11 mouse cellular contexts compared by ENCODE assay signal in genomic region chr5:146316316-146316715, GRCm38 (mm10).
DNase-seq lines count a peak whose midpoint lies in the region; ATAC-seq and TF ChIP-seq lines count a peak whose summit lies in the region.
"Had no signal": no experiment of that assay in that cellular context is flagged by ENCODE, and none has a peak within 500 bp of the region (broad histone marks: within the 10 kb centered on the region; RNA-seq: fewer than 3 reads in every experiment).

No protein-coding gene starts in this region.

- TF ChIP-seq CTCF in MEL (IDR thresholded peaks at IDR 0.05 in 2 of 3, conservative IDR thresholded peaks at IDR 0.05 in 1 of 3; ENCODE audit: control insufficient read depth in 1 of 3, insufficient read depth in 1 of 3, low read depth in 2 of 3, low read length in 3 of 3, poor library complexity in 1 of 3, severe bottlenecking in 1 of 3) = no peak

- no peak overlapping the region for H3K9ac ChIP-seq in heart, embryonic 13.5 days
- no peak overlapping the region for H3K9ac ChIP-seq in MEL (ENCODE audit: control insufficient read depth, low read depth, low read length, poor library complexity, severe bottlenecking)
- peak overlapping the region; percentile 68 for H3K9ac ChIP-seq in liver, embryonic 13.5 days

- no peaks in the 10 kb centered on the region for H3K9me3 ChIP-seq in heart, embryonic 13.5 days
- H3K9me3 ChIP-seq in MEL (replicated peaks; ENCODE audit: insufficient read depth, low read length) = no peaks in the 10 kb centered on the region
- no peaks in the 10 kb centered on the region for H3K9me3 ChIP-seq in embryonic facial prominence, embryonic 10.5 days
- H3K9me3 ChIP-seq in liver, embryonic 13.5 days (replicated peaks) = no peaks in the 10 kb centered on the region

- 0 out of 2 replicates have a peak overlapping the region, but pooled peaks have one; percentile 21 for H3K27ac ChIP-seq in heart, embryonic 13.5 days (replicated peaks)
- H3K27ac ChIP-seq in MEL (ENCODE audit: control insufficient read depth, low read depth, low read length) = peak overlapping the region; percentile 20; the same call in 1 of the 2 replicates
- H3K27ac ChIP-seq in embryonic facial prominence, embryonic 10.5 days (replicated peaks) = peak overlapping the region; percentile 25; the same call in 1 of the 2 replicates
- H3K27ac ChIP-seq in liver, embryonic 13.5 days = peak overlapping the region; percentile 98

- H3K4me3 ChIP-seq in heart, embryonic 13.5 days = no peak overlapping the region
- no peak overlapping the region for H3K4me3 ChIP-seq in MEL (ENCODE audit: control insufficient read depth in 1 of 2, insufficient read depth in 1 of 2, low read depth in 2 of 2, low read length in 2 of 2)
- H3K4me3 ChIP-seq in embryonic facial prominence, embryonic 10.5 days = no peak overlapping the region
- H3K4me3 ChIP-seq in liver, embryonic 13.5 days (replicated peaks) = no peak overlapping the region

- no peak for TF ChIP-seq POLR2A in MEL (IDR thresholded peaks at IDR 0.05; ENCODE audit: control insufficient read depth in 1 of 2, insufficient read depth in 1 of 2, low read depth in 1 of 2, low read length in 2 of 2, poor library complexity in 1 of 2)

- H3K36me3 ChIP-seq in heart, embryonic 13.5 days = no peaks in the 10 kb centered on the region
- H3K36me3 ChIP-seq in MEL (ENCODE audit: control insufficient read depth in 1 of 2, insufficient read depth in 2 of 2, low read length in 2 of 2) = peaks cover 0 to 32% of the 10 kb centered on the region in 2 experiments; a peak in 2 of 4 replicates
- H3K36me3 ChIP-seq in embryonic facial prominence, embryonic 10.5 days (replicated peaks) = no peaks in the 10 kb centered on the region
- H3K36me3 ChIP-seq in liver, embryonic 13.5 days = no peaks in the 10 kb centered on the region

- no peak for TF ChIP-seq RAD21 in MEL (IDR thresholded peaks at IDR 0.05; ENCODE audit: low read depth, low read length)

- H3K79me2 ChIP-seq in MEL (ENCODE audit: control insufficient read depth, insufficient read depth, low read length, poor library complexity) = no peaks in the 10 kb centered on the region

- no peak overlapping the region for H3K4me2 ChIP-seq in heart, embryonic 13.5 days
- peak overlapping the region; percentile 54 for H3K4me2 ChIP-seq in liver, embryonic 13.5 days

- 80% methylated on average over 5 of the region's 5 CpGs for WGBS in heart, embryonic 13.5 days
- WGBS in embryonic facial prominence, embryonic 10.5 days = 92% methylated on average over 5 of the region's 5 CpGs
- WGBS in liver, embryonic 13.5 days (ENCODE audit: insufficient replicate concordance) = 35% methylated on average over 5 of the region's 5 CpGs

- DNase-seq in heart, postnatal 4 days = no peak
- DNase-seq in MEL (ENCODE audit: low read depth, low spot score) = peak; percentile 76
- DNase-seq in embryonic facial prominence, embryonic 10.5 days (ENCODE audit: low spot score) = no peak
- peak; percentile 84 for DNase-seq in liver, embryonic 13.5 days
- DNase-seq in thymus, postnatal 25 days = no peak
- no peak for DNase-seq in cerebellum, adult 11 months
- DNase-seq in testis, postnatal 14 days (ENCODE audit: low spot score) = no peak
- DNase-seq: lung, postnatal 10 days; right cerebral cortex, adult 18-20 months; thymus, adult 2 months had no signal

- ATAC-seq in heart, embryonic 13.5 days (ENCODE audit: extremely low read depth, insufficient number of reproducible peaks, low FRiP score, low TSS enrichment) = peak; percentile 60
- ATAC-seq in liver, embryonic 13.5 days (ENCODE audit: low read depth) = peak; percentile 97

- TF ChIP-seq EP300 in MEL (IDR thresholded peaks at IDR 0.05; ENCODE audit: low read depth in 1 of 2, low read length in 2 of 2) = peak; percentile 67 to 89

- peaks cover 3% of the 10 kb centered on the region; the same call in 1 of the 2 replicates for H3K27me3 ChIP-seq in heart, embryonic 13.5 days (replicated peaks)
- H3K27me3 ChIP-seq in MEL (ENCODE audit: control insufficient read depth in 1 of 2, insufficient read depth in 2 of 2, low read length in 2 of 2) = no peaks in the 10 kb centered on the region
- H3K27me3 ChIP-seq in embryonic facial prominence, embryonic 10.5 days (replicated peaks; ENCODE audit: low read depth, poor library complexity, severe bottlenecking) = no peaks in the 10 kb centered on the region
- H3K27me3 ChIP-seq in liver, embryonic 13.5 days = no peaks in the 10 kb centered on the region

- peaks cover 19% of the 10 kb centered on the region for H3K4me1 ChIP-seq in heart, embryonic 13.5 days
- peaks cover 15 to 35% of the 10 kb centered on the region in 2 experiments for H3K4me1 ChIP-seq in MEL (ENCODE audit: control insufficient read depth in 1 of 2, insufficient read depth in 2 of 2, low read length in 2 of 2)
- H3K4me1 ChIP-seq in embryonic facial prominence, embryonic 10.5 days = peaks cover 42% of the 10 kb centered on the region
- H3K4me1 ChIP-seq in liver, embryonic 13.5 days (replicated peaks) = peaks cover 86% of the 10 kb centered on the region

TF ChIP-seq in MEL, 35 proteins besides CTCF, POLR2A, EP300 and RAD21:
- TF ChIP-seq TAL1 (IDR thresholded peaks at IDR 0.05; ENCODE audit: low read length) = peak; percentile 83
- TF ChIP-seq TCF12 (IDR thresholded peaks at IDR 0.05; ENCODE audit: low read depth, low read length) = peak; percentile 81
- TF ChIP-seq ETS1 (IDR thresholded peaks at IDR 0.05; ENCODE audit: low read depth, low read length) = peak; percentile 35; the same call in 1 of the 2 replicates
- peak; percentile 46; the same call in 1 of the 2 replicates for TF ChIP-seq GATA1 (IDR thresholded peaks at IDR 0.05; ENCODE audit: low read depth, low read length)
- TF ChIP-seq UBTF (IDR thresholded peaks at IDR 0.05; ENCODE audit: borderline replicate concordance, insufficient read depth, low read depth, low read length) = no peak
- no peak for TF ChIP-seq ZNF384 (IDR thresholded peaks at IDR 0.05; ENCODE audit: low read depth, low read length)
- peak; percentile 51; the same call in 1 of the 2 replicates for TF ChIP-seq SIN3A (IDR thresholded peaks at IDR 0.05; ENCODE audit: low read length)

Comparison
In these comparisons a context has a peak if more than half of its experiments do, and no peak if none do; other contexts are left out.
1. H3K27ac ChIP-seq: peak in every context shown above with its lines; median percentile 98 in liver, embryonic 13.5 days; 25 in embryonic facial prominence, embryonic 10.5 days; 21 in heart, embryonic 13.5 days; 20 in MEL.
2. DNase-seq: peak in MEL (single experiment) and liver, embryonic 13.5 days (single experiment); none in heart, postnatal 4 days (single experiment), embryonic facial prominence, embryonic 10.5 days (single experiment), thymus, postnatal 25 days (single experiment), cerebellum, adult 11 months (single experiment) and testis, postnatal 14 days (single experiment).